Mouse (Mus musculus): ENCODE data around the gene Ptcra. TPM values are rescaled to one million over a fixed set of nuclear protein-coding genes. Genes with fewer than 3 reads are reported as not detected.

Ptcra gene
- polyA plus RNA-seq, 1 experiment from 2014 or later = 0.34 TPM

- Histone ChIP-seq H3K9me3 (ENCODE audit: control insufficient read depth, low read length) (no peaks in the 10 kb centered on the region), H3K9ac (ENCODE audit: low read depth, low read length) (peak within 1 kb of the TSS; percentile 87), H3K27ac (ENCODE audit: low read depth, low read length) (peak within 1 kb of the TSS; percentile 42; the same call in 1 of the 2 replicates), H3K36me3 (ENCODE audit: control insufficient read depth, insufficient read depth, low read length) (0 out of 2 replicates have a peak, but pooled peaks cover 2% of the 10 kb centered on the region), H3K4me3 (ENCODE audit: low read depth, low read length) (peak within 1 kb of the TSS; percentile 92), H3K4me1 (replicated peaks; ENCODE audit: control insufficient read depth, insufficient read depth, low read length) (peaks cover 4% of the 10 kb centered on the region), H3K4me2 (replicated peaks; ENCODE audit: low read depth, low read length) (peak within 1 kb of the TSS; percentile 99), H3K27me3 (ENCODE audit: control insufficient read depth, insufficient read depth, low read length) (no peaks in the 10 kb centered on the region)
- 10% methylated on average over 36 of the region's 36 CpGs for WGBS
- ATAC-seq (ENCODE audit: low FRiP score) = peak; percentile 93
- DNase-seq (ENCODE audit: low spot score) = peak; percentile 96
Measured at GRCm38 (mm10) chr17:46710959-46711597, 52.4 kb downstream of the Ptcra start, which contains the start of gene Pex6. TSS of gene Pex6 (plus strand) at chr17:46711463.

DNA sequence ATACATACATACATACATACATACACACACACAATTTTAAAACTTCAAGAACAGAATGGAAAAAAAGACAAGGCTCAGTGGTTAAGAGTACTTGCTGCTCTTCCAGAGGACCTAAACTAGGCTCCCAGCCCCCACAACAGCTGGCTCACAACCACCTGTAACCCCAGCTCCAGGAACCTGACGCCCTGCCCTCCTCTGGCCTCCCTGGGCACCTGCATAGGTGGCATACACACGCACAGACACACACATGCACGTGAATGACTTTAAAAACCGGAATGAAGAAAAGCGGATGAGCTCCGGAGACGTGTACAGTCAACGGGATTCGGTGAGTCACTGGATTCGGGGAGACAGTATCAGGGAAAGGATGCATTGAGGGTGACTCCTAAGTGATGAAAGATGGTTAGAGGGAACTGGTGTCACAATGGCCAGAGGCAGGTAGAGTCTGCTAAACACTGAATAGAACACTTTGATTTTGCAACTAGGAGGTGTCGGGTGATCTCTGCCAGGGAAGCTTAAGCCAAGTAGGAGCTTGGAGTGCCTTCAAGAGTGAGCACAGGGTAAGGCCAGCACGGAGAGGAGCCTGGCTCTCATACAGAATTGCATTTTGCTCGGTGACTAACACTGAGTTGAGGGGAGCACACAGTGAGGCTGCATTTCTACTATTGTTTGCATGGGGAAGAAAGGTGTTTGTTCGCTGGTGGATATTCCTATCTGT is 57.0 kb downstream of the Ptcra start:
- no peaks in the 10 kb centered on the region for H3K9me3 ChIP-seq (ENCODE audit: control insufficient read depth, low read length)
- H3K4me2 ChIP-seq (replicated peaks; ENCODE audit: low read depth, low read length) = no peak overlapping the region
- no peak overlapping the region for H3K27ac ChIP-seq (ENCODE audit: low read depth, low read length)
- 95% methylated on average over 14 of the region's 14 CpGs for WGBS
- H3K9ac ChIP-seq (ENCODE audit: low read depth, low read length) = no peak overlapping the region
- no peaks in the 10 kb centered on the region for H3K27me3 ChIP-seq (ENCODE audit: control insufficient read depth, insufficient read depth, low read length)
- ATAC-seq (ENCODE audit: low FRiP score) (no peak), DNase-seq (ENCODE audit: low spot score) (no peak)
- H3K4me1 ChIP-seq (replicated peaks; ENCODE audit: control insufficient read depth, insufficient read depth, low read length) = 0 out of 2 replicates have a peak, but pooled peaks cover 4% of the 10 kb centered on the region
- H3K36me3 ChIP-seq (ENCODE audit: control insufficient read depth, insufficient read depth, low read length) = no peaks in the 10 kb centered on the region
- H3K4me3 ChIP-seq (ENCODE audit: low read depth, low read length) = no peak overlapping the region

Other genes with a start within 250 kb of the Ptcra start
- gene Cul9, start 217.3 kb downstream of the Ptcra start, polyA plus RNA-seq (2014; fragmentation: Nextera tagmentation; extraction: Ambion mirVana) = 4.7 and 4.8 TPM in 2 replicates
- 5.1 and 8.2 TPM in 2 replicates for gene Srf, start 207.5 kb downstream of the Ptcra start, polyA plus RNA-seq (2014; fragmentation: Nextera tagmentation; extraction: Ambion mirVana)
- 16.0 and 21.5 TPM in 2 replicates for gene Ptk7, start 134.2 kb downstream of the Ptcra start, polyA plus RNA-seq (2014; fragmentation: Nextera tagmentation; extraction: Ambion mirVana)
- 22.7 and 29.8 TPM in 2 replicates for gene Klc4, start 117.7 kb downstream of the Ptcra start, polyA plus RNA-seq (2014; fragmentation: Nextera tagmentation; extraction: Ambion mirVana)
- gene Mrpl2, start 117.5 kb downstream of the Ptcra start, polyA plus RNA-seq (2014; fragmentation: Nextera tagmentation; extraction: Ambion mirVana) = 94.8 and 95.2 TPM in 2 replicates
- 25.9 and 30.5 TPM in 2 replicates for gene Cul7, start 113.4 kb downstream of the Ptcra start, polyA plus RNA-seq (2014; fragmentation: Nextera tagmentation; extraction: Ambion mirVana)
- gene Rrp36, start 89.4 kb downstream of the Ptcra start, polyA plus RNA-seq (2014; fragmentation: Nextera tagmentation; extraction: Ambion mirVana) = 57.9 and 58.4 TPM in 2 replicates
- 192 and 201 TPM in 2 replicates for gene Mea1, start 84.9 kb downstream of the Ptcra start, polyA plus RNA-seq (2014; fragmentation: Nextera tagmentation; extraction: Ambion mirVana)
- gene Klhdc3, start 82.8 kb downstream of the Ptcra start, polyA plus RNA-seq (2014; fragmentation: Nextera tagmentation; extraction: Ambion mirVana) = 101 and 122 TPM in 2 replicates
- 89.4 and 103 TPM in 2 replicates for gene Ppp2r5d, start 58.6 kb downstream of the Ptcra start, polyA plus RNA-seq (2014; fragmentation: Nextera tagmentation; extraction: Ambion mirVana)
- 12.5 and 14.6 TPM in 2 replicates for gene Pex6, start 52.2 kb downstream of the Ptcra start, polyA plus RNA-seq (2014; fragmentation: Nextera tagmentation; extraction: Ambion mirVana)
- 0.40 and 0.48 TPM in 2 replicates for gene Gnmt, start 34.5 kb downstream of the Ptcra start, polyA plus RNA-seq (2014; fragmentation: Nextera tagmentation; extraction: Ambion mirVana)
- 53.4 and 53.9 TPM in 2 replicates for gene Cnpy3, start 11.5 kb downstream of the Ptcra start, polyA plus RNA-seq (2014; fragmentation: Nextera tagmentation; extraction: Ambion mirVana)
- gene 2310039H08Rik, start 8.9 kb upstream of the Ptcra start, polyA plus RNA-seq (2014; fragmentation: Nextera tagmentation; extraction: Ambion mirVana) = 48.4 and 49.2 TPM in 2 replicates
- 149 and 155 TPM in 2 replicates for gene Rpl7l1, start 19.0 kb upstream of the Ptcra start, polyA plus RNA-seq (2014; fragmentation: Nextera tagmentation; extraction: Ambion mirVana)
- gene Bicral, start 94.8 kb upstream of the Ptcra start, polyA plus RNA-seq (2014; fragmentation: Nextera tagmentation; extraction: Ambion mirVana) = 5.5 and 7.1 TPM in 2 replicates
- 74.1 and 84.3 TPM in 2 replicates for gene Tbcc, start 127.0 kb upstream of the Ptcra start, polyA plus RNA-seq (2014; fragmentation: Nextera tagmentation; extraction: Ambion mirVana)
- not detected in 2 replicates for gene Prph2, start 146.7 kb upstream of the Ptcra start, polyA plus RNA-seq (2014; fragmentation: Nextera tagmentation; extraction: Ambion mirVana)
- 17.7 and 23.8 TPM in 2 replicates for gene Ubr2, start 246.8 kb upstream of the Ptcra start, polyA plus RNA-seq (2014; fragmentation: Nextera tagmentation; extraction: Ambion mirVana)